Mouse (Mus musculus): ENCODE data around the gene Ppp1cc.

GRCm38 (mm10) chr5:122138856-122139255 is 19.2 kb upstream of the Ppp1cc start:
- TF ChIP-seq CTCF (conservative IDR thresholded peaks at IDR 0.05; ENCODE audit: low read length) (no peak), NANOG (IDR thresholded peaks at IDR 0.05; ENCODE audit: borderline replicate concordance, low read length) (no peak), POU5F1 (IDR thresholded peaks at IDR 0.05; ENCODE audit: borderline replicate concordance, low read length) (no peak)

All from E14TG2a.4 (cell line).